Comparison of ENCODE assay signal across 26 mouse cellular contexts in the genomic region with DNA sequence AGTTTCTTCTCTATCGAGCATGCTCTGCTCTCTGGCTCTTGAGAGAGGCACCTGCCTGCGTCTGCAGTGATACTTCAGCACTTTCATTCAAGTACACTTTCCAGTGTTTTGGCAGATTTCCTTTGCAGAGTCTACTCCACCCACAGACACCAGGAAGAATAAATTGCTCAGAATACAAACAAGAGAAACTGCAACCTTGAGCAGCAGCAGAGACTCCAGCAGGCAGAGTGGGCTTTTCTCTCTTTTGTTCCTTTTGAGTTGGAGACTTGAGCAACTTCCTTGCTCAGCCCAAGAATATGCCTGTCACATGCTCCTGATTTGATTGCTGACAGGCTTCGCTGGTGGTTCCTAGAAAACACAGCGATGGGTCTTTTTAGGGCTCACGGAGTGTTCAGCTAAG.
A peak's percentile ranks its signal among the peaks of the same experiment; 100 is the strongest.
DNase-seq lines count a peak whose midpoint lies in the region; TF ChIP-seq lines count a peak whose summit lies in the region.
"Had no signal": no experiment of that assay in that cellular context is flagged by ENCODE, and none has a peak within 500 bp of the region (broad histone marks: within the 10 kb centered on the region; RNA-seq: fewer than 3 reads in every experiment).

No protein-coding gene starts in this region.

- WGBS in kidney, adult 2 months, result 89% methylated on average over 5 of the region's 5 CpGs

- no peaks in the 10 kb centered on the region for H3K4me1 ChIP-seq in kidney, adult 2 months (ENCODE audit: control insufficient read depth, insufficient read depth, low read length)
- H3K4me1 ChIP-seq: embryonic facial prominence, embryonic 13.5 days; forebrain, embryonic 10.5 days; hindbrain, embryonic 13.5 days had no signal

- no peaks in the 10 kb centered on the region; the same call in 1 of the 2 replicates for H3K27me3 ChIP-seq in kidney, adult 2 months (replicated peaks; ENCODE audit: control insufficient read depth, insufficient read depth, low read length)
- H3K27me3 ChIP-seq: embryonic facial prominence, embryonic 13.5 days; hindbrain, embryonic 13.5 days had no signal

- H3K4me3 ChIP-seq in layer of hippocampus, adult 2 months, result no peak overlapping the region
- no peak overlapping the region for H3K4me3 ChIP-seq in kidney, adult 2 months (ENCODE audit: insufficient read depth, low read depth, low read length)
- H3K4me3 ChIP-seq: embryonic facial prominence, embryonic 13.5 days; forebrain, embryonic 10.5 days; hindbrain, embryonic 13.5 days; left cerebral cortex, adult 2 months had no signal

- H3K27ac ChIP-seq in layer of hippocampus, adult 2 months, result peak overlapping the region; percentile 40
- no peak overlapping the region for H3K27ac ChIP-seq in kidney, adult 2 months (ENCODE audit: insufficient read depth, low read depth, low read length)
- H3K27ac ChIP-seq: embryonic facial prominence, embryonic 13.5 days; forebrain, embryonic 10.5 days; hindbrain, embryonic 13.5 days; left cerebral cortex, adult 2 months; liver, embryonic 14.5 days; macrophage; stomach, postnatal 0 days had no signal

- no peaks in the 10 kb centered on the region for H3K36me3 ChIP-seq in kidney, adult 2 months (ENCODE audit: control insufficient read depth, insufficient read depth, low read length)
- H3K36me3 ChIP-seq: embryonic facial prominence, embryonic 13.5 days; forebrain, embryonic 10.5 days; hindbrain, embryonic 13.5 days had no signal

- no peak for DNase-seq in layer of hippocampus, adult 2 months (ENCODE audit: low spot score in 2 of 2)
- no peak for DNase-seq in layer of hippocampus, postnatal 25 days (ENCODE audit: extremely low spot score in 1 of 2, low spot score in 1 of 2)
- peak; percentile 22 to 37 for DNase-seq in right cerebral cortex, adult 2 months (ENCODE audit: low spot score in 2 of 2)
- no peak for DNase-seq in right cerebral cortex, postnatal 14 days
- peak; percentile 19 for DNase-seq in right cerebral cortex, postnatal 25 days
- no peak for DNase-seq in B cell, adult 2 months
- no peak for DNase-seq in kidney, adult 2 months
- DNase-seq: adrenal gland, postnatal 25 days; cerebellum, adult 18-20 months; cerebellum, postnatal 10 days; gastrocnemius, postnatal 14 days; heart, adult 18-20 months; heart, postnatal 4 days; kidney, postnatal 14 days; liver; lung, adult 2 months; lung, postnatal 10 days; midbrain, embryonic 14.5 days; thymus, postnatal 4 days had no signal

- TF ChIP-seq CTCF in layer of hippocampus, adult 2 months (conservative IDR thresholded peaks at IDR 0.05), result no peak
- TF ChIP-seq CTCF in kidney, adult 2 months (conservative IDR thresholded peaks at IDR 0.05; ENCODE audit: insufficient read depth, insufficient read length, low read depth, low read length), result no peak

- no peak for TF ChIP-seq POLR2A in kidney, adult 2 months (IDR thresholded peaks at IDR 0.05; ENCODE audit: low read depth, low read length)

Comparison
In these comparisons a context has a peak if more than half of its experiments do, and no peak if none do; other contexts are left out.
1. DNase-seq: peak in right cerebral cortex, adult 2 months (2 of 2) and right cerebral cortex, postnatal 25 days (single experiment); none in layer of hippocampus, adult 2 months (0 of 2), layer of hippocampus, postnatal 25 days (0 of 2), right cerebral cortex, postnatal 14 days (single experiment), B cell, adult 2 months (0 of 2) and kidney, adult 2 months (single experiment).